Mouse (Mus musculus) midbrain, postnatal 0 days (tissue): Measurements from ENCODE around the gene March6. TPM values are rescaled to one million over a fixed set of nuclear protein-coding genes. Genes with fewer than 3 reads are reported as not detected.

ENCODE experiments used
- ATAC-seq: fragments of 200-750 bp; cut with Nextera tagmentation; 2 replicates; pipeline ENCODE4 v1.8.0; 2017; ENCODE audit warnings: moderate number of reproducible peaks, mild to moderate bottlenecking, moderate TSS enrichment, moderate library complexity; ENCODE audit not compliant: low FRiP score
- DNase-seq: peaks from one replicate; pipeline ENCODE4 v3.0.0-alpha.2; 2015; ENCODE audit warnings: low spot score
- H3K27ac ChIP-seq: fragments of 300-500 bp; sonication (generic); 2 replicates; pipeline ENCODE4 v1.5.1; 2014; ENCODE audit warnings: low read depth, mild to moderate bottlenecking, low read length, mixed read lengths
- H3K27me3 ChIP-seq: fragments of 300-500 bp; sonication (generic); 2 replicates; pipeline ENCODE4 v1.6.1; 2014; ENCODE audit warnings: low read length, control low read depth, mixed read lengths; ENCODE audit not compliant: insufficient read depth
- H3K36me3 ChIP-seq: fragments of 300-500 bp; sonication (generic); 2 replicates; pipeline ENCODE4 v1.6.1; 2014; ENCODE audit warnings: low read length, control low read depth, mixed read lengths; ENCODE audit not compliant: insufficient read depth
- H3K4me1 ChIP-seq: fragments of 300-500 bp; sonication (generic); 2 replicates; pipeline ENCODE4 v1.6.1; 2014; ENCODE audit warnings: mild to moderate bottlenecking, control low read depth, antibody characterized with exemption, low read length, mixed read lengths; ENCODE audit not compliant: insufficient read depth
- H3K4me2 ChIP-seq: fragments of 300-500 bp; sonication (generic); 2 replicates; pipeline ENCODE4 v1.6.1; 2014; ENCODE audit warnings: low read depth, mild to moderate bottlenecking, low read length, mixed read lengths; ENCODE audit not compliant: poor library complexity, severe bottlenecking
- H3K4me3 ChIP-seq: fragments of 300-500 bp; sonication (generic); 2 replicates; pipeline ENCODE4 v1.5.1; 2014; ENCODE audit warnings: low read depth, mild to moderate bottlenecking, low read length, moderate library complexity
- H3K9ac ChIP-seq: fragments of 300-500 bp; sonication (generic); replicated peaks from 2 replicates; pipeline ENCODE4 v1.6.1; 2014; ENCODE audit warnings: mild to moderate bottlenecking, low read length, moderate library complexity, mixed read lengths; ENCODE audit not compliant: poor library complexity, severe bottlenecking
- H3K9me3 ChIP-seq: fragments of 300-500 bp; sonication (generic); 2 replicates; pipeline ENCODE4 v1.6.1; 2016; ENCODE audit warnings: low read length, control low read depth
- CTCF ChIP-seq: IDR thresholded peaks from 2 replicates; pipeline ENCODE4 v1.5.1; 2016; ENCODE audit warnings: antibody characterized with exemption, mild to moderate bottlenecking
- WGBS: fragments of 180-500 bp; shearing (Covaris S2); extraction: QIAGEN DNeasy Blood & Tissue Kit; methylation state at CpG from one replicate; pipeline ENCODE4 v1.1.7; 2014; 5-methylcytosine and 5-hydroxymethylcytosine counted together
- polyA plus RNA-seq: library from polyadenylated mRNA; unstranded; fragments of >200 nt; fragmentation: Nextera tagmentation; extraction: Ambion mirVana; gene quantifications from 2 replicates; pipeline ENCODE4 v1.2.1, GENCODE M21; 2015
- total RNA-seq: library from RNA; depleted of rRNA; stranded (reverse); fragments of >200 nt; gene quantifications from 2 replicates; pipeline ENCODE4 v1.2.3, GENCODE M21; 2014

March6 gene
- total and polyA plus RNA-seq, 2 experiments from 2014 or later: 72.1 to 198 TPM

GRCm38 (mm10) chr15:31418686-31419024 is 112.2 kb downstream of the March6 start:
- Histone ChIP-seq H3K27me3 (no peaks in the 10 kb centered on the region), H3K4me3 (no peak overlapping the region), H3K36me3 (no peaks in the 10 kb centered on the region), H3K4me2 (no peak overlapping the region; the same call in 1 of the 2 replicates), H3K4me1 (no peaks in the 10 kb centered on the region), H3K9me3 (no peaks in the 10 kb centered on the region), H3K27ac (no peak overlapping the region), H3K9ac (no peak overlapping the region)
- no peak for DNase-seq
- no peak for ATAC-seq
- TF ChIP-seq CTCF: no peak
- 20% methylated on average over 7 of the region's 7 CpGs for WGBS

DNA sequence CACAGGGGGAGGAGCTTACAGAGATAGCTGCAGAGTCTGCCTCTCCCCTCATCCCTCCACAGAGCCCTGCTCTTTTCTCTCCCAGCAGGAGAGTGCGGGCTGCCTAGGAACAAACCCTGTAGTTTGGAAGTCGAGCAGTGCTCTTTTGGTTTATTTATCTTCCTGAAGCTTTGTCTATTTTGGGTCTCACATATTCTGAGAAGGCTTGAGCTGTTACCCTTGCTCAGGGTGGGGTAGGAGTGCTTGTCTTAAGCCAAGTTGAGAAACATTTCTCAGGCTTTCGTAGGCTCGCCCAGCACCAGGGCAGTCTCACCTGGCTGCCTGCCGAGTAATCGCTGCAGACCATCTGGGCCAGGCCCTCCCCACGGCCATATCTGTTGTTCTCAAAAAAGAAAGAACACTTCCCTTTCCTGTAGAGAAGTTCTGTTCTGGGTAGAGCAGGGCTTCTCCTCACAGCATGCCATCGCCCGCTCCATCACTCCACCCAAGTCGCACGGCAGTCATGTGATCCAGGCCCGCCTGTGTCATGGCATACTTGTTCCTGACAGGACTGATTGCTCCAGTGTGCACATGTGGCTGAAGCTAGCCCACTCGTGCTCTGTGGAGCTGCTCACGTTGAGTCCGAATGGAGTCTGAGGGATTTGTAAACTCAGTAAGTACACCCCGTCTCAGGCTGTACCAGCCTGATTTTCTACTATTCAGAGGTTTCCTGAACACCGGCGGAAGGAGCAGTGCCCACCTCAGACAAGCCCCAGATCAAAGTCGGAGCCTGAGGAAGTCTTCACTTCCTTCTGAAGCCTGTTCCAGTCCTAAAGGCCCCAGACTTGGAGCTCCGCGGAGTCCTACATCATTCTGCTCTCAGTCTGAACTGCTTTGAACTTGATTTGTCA is 112.8 kb downstream of the March6 start:
- ATAC-seq: 0 out of 2 replicates have a peak, but pooled peaks have one; percentile 34
- Histone ChIP-seq H3K36me3 (no peaks in the 10 kb centered on the region), H3K4me3 (no peak overlapping the region), H3K9ac (no peak overlapping the region), H3K4me2 (no peak overlapping the region; the same call in 1 of the 2 replicates), H3K27me3 (no peaks in the 10 kb centered on the region), H3K9me3 (no peaks in the 10 kb centered on the region), H3K27ac (no peak overlapping the region), H3K4me1 (no peaks in the 10 kb centered on the region)
- no peak for DNase-seq
- TF ChIP-seq CTCF: no peak
- 60% methylated on average over 21 of the region's 21 CpGs for WGBS

DNA sequence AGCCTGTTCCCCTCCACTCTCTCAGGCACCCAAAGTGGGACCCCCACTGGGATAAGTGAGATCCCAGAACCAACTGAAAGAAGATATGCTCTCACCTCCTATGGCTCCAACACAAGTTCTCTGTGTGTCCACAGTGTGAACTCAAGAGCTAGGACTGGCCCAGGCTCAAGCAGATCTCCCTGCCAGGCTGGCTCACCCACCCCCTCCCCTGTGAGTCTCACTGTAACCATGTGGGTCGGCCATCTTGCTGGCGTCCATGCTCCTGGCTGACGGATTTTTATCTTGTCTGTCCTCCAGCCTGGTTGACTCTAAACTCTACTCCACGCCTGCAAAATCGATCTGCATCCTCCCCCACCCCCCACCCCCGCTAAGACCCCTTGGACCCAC is 113.5 kb downstream of the March6 start:
- Histone ChIP-seq H3K4me2 (no peak overlapping the region), H3K9ac (no peak overlapping the region), H3K4me3 (no peak overlapping the region), H3K36me3 (no peaks in the 10 kb centered on the region), H3K27me3 (no peaks in the 10 kb centered on the region), H3K9me3 (no peaks in the 10 kb centered on the region), H3K27ac (no peak overlapping the region), H3K4me1 (no peaks in the 10 kb centered on the region)
- 74% methylated on average over 6 of the region's 6 CpGs for WGBS
- ATAC-seq (no peak), DNase-seq (no peak)
- no peak for TF ChIP-seq CTCF

DNA sequence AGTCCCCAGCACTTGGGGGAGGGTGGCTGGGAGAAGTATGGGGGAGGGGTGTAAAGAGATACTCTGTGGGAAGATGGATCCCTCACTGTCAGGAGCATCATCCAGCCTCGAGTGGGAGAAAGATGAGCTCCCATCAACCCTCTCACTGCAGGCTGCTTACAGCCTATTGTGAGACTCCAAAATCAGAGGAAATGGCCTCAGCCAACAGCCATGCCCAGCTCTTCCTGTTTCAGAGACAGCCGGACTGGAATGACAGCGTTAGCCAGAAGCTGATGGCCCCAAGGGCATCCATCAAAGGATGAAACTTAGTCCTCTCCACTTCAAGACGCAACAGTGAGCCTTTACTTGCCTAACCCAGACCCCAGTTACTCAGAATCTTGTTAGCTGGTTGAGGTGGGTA is 115.7 kb downstream of the March6 start:
- Histone ChIP-seq H3K4me3 (no peak overlapping the region), H3K36me3 (no peaks in the 10 kb centered on the region), H3K27me3 (no peaks in the 10 kb centered on the region), H3K9me3 (no peaks in the 10 kb centered on the region), H3K27ac (no peak overlapping the region), H3K9ac (no peak overlapping the region), H3K4me1 (no peaks in the 10 kb centered on the region), H3K4me2 (no peak overlapping the region)
- TF ChIP-seq CTCF: no peak
- ATAC-seq (no peak), DNase-seq (no peak)
- WGBS: 71% methylated on average over 4 of the region's 4 CpGs

- ATAC-seq: no peak
- TF ChIP-seq CTCF: no peak
- Histone ChIP-seq H3K9ac (no peak overlapping the region), H3K9me3 (no peaks in the 10 kb centered on the region), H3K4me2 (no peak overlapping the region), H3K36me3 (no peaks in the 10 kb centered on the region), H3K27ac (no peak overlapping the region), H3K4me3 (no peak overlapping the region), H3K4me1 (no peaks in the 10 kb centered on the region), H3K27me3 (no peaks in the 10 kb centered on the region)
- 53% methylated on average over 6 of the region's 6 CpGs for WGBS
- DNase-seq: no peak
These were observed 116.5 kb downstream of the March6 start for GRCm38 (mm10) chr15:31414179-31414898.

GRCm38 (mm10) chr15:31413662-31414061 is 117.2 kb downstream of the March6 start:
- H3K27me3 ChIP-seq: no peaks in the 10 kb centered on the region
- no peak for TF ChIP-seq CTCF
- no peak overlapping the region for H3K9ac ChIP-seq
- no peaks in the 10 kb centered on the region for H3K36me3 ChIP-seq
- no peaks in the 10 kb centered on the region for H3K4me1 ChIP-seq
- H3K4me2 ChIP-seq: no peak overlapping the region
- no peak overlapping the region for H3K27ac ChIP-seq
- no peaks in the 10 kb centered on the region for H3K9me3 ChIP-seq
- no peak for DNase-seq
- H3K4me3 ChIP-seq: no peak overlapping the region
- no peak for ATAC-seq
- 93% methylated on average over 6 of the region's 6 CpGs for WGBS
